Mouse (Mus musculus): ENCODE measurements around the gene Grap2. TPM values are rescaled to one million over a fixed set of nuclear protein-coding genes. Genes with fewer than 3 reads are reported as not detected.

The Grap2 gene
- 108 and 112 TPM in 2 replicates for total RNA-seq (2017)

GRCm38 (mm10) chr15:80572291-80572690, at the start of gene Grap2:
TSS of gene Grap2 (plus strand) at chr15:80572594.
- peak; percentile 89 for ATAC-seq (ENCODE audit: extremely low read depth, insufficient number of reproducible peaks, low FRiP score, poor library complexity, severe bottlenecking)

- ATAC-seq (ENCODE audit: extremely low read depth, insufficient number of reproducible peaks, low FRiP score, poor library complexity, severe bottlenecking): no peak
Observed at GRCm38 (mm10) chr15:80529955-80530869, 42.2 kb upstream of the Grap2 start.

- ATAC-seq (ENCODE audit: extremely low read depth, insufficient number of reproducible peaks, low FRiP score, poor library complexity, severe bottlenecking): 0 out of 2 replicates have a peak, but pooled peaks have one; percentile 31
Observed at GRCm38 (mm10) chr15:80531026-80531425, 41.4 kb upstream of the Grap2 start.

GRCm38 (mm10) chr15:80532281-80533072, 39.9 kb upstream of the Grap2 start:
- ATAC-seq (ENCODE audit: extremely low read depth, insufficient number of reproducible peaks, low FRiP score, poor library complexity, severe bottlenecking): no peak

- no peak for ATAC-seq (ENCODE audit: extremely low read depth, insufficient number of reproducible peaks, low FRiP score, poor library complexity, severe bottlenecking)
Observed at GRCm38 (mm10) chr15:80533274-80533673, 39.1 kb upstream of the Grap2 start.

GRCm38 (mm10) chr15:80536051-80536450, 36.3 kb upstream of the Grap2 start:
- ATAC-seq (ENCODE audit: extremely low read depth, insufficient number of reproducible peaks, low FRiP score, poor library complexity, severe bottlenecking): no peak

- no peak for ATAC-seq (ENCODE audit: extremely low read depth, insufficient number of reproducible peaks, low FRiP score, poor library complexity, severe bottlenecking)
Observed at GRCm38 (mm10) chr15:80538075-80538474, 34.3 kb upstream of the Grap2 start.

GRCm38 (mm10) chr15:80538671-80539340, 33.6 kb upstream of the Grap2 start:
- ATAC-seq (ENCODE audit: extremely low read depth, insufficient number of reproducible peaks, low FRiP score, poor library complexity, severe bottlenecking): peak; percentile 45; the same call in 1 of the 2 replicates

GRCm38 (mm10) chr15:80544115-80544514, 28.3 kb upstream of the Grap2 start:
- ATAC-seq (ENCODE audit: extremely low read depth, insufficient number of reproducible peaks, low FRiP score, poor library complexity, severe bottlenecking): peak; percentile 90; the same call in 1 of the 2 replicates

- no peak for ATAC-seq (ENCODE audit: extremely low read depth, insufficient number of reproducible peaks, low FRiP score, poor library complexity, severe bottlenecking)
Observed at GRCm38 (mm10) chr15:80545430-80545829, 27.0 kb upstream of the Grap2 start.

- ATAC-seq (ENCODE audit: extremely low read depth, insufficient number of reproducible peaks, low FRiP score, poor library complexity, severe bottlenecking): peak; percentile 36; the same call in 1 of the 2 replicates
Observed at GRCm38 (mm10) chr15:80554860-80555822, 17.3 kb upstream of the Grap2 start.

GRCm38 (mm10) chr15:80556021-80556420, 16.4 kb upstream of the Grap2 start:
- ATAC-seq (ENCODE audit: extremely low read depth, insufficient number of reproducible peaks, low FRiP score, poor library complexity, severe bottlenecking): no peak

GRCm38 (mm10) chr15:80557745-80558144, 14.6 kb upstream of the Grap2 start:
- ATAC-seq (ENCODE audit: extremely low read depth, insufficient number of reproducible peaks, low FRiP score, poor library complexity, severe bottlenecking): no peak

- no peak for ATAC-seq (ENCODE audit: extremely low read depth, insufficient number of reproducible peaks, low FRiP score, poor library complexity, severe bottlenecking)
Observed at GRCm38 (mm10) chr15:80559534-80559933, 12.9 kb upstream of the Grap2 start.

- ATAC-seq (ENCODE audit: extremely low read depth, insufficient number of reproducible peaks, low FRiP score, poor library complexity, severe bottlenecking): no peak
Observed at GRCm38 (mm10) chr15:80559978-80560377, 12.4 kb upstream of the Grap2 start.

GRCm38 (mm10) chr15:80560646-80561580, 11.5 kb upstream of the Grap2 start:
- ATAC-seq (ENCODE audit: extremely low read depth, insufficient number of reproducible peaks, low FRiP score, poor library complexity, severe bottlenecking): peak; percentile 33; the same call in 1 of the 2 replicates

- ATAC-seq (ENCODE audit: extremely low read depth, insufficient number of reproducible peaks, low FRiP score, poor library complexity, severe bottlenecking): peak; percentile 37; the same call in 1 of the 2 replicates
Observed at GRCm38 (mm10) chr15:80562446-80562845, 9.9 kb upstream of the Grap2 start.
